Mouse (Mus musculus) lung, adult 2 months (tissue): ENCODE results near the gene Pip4k2b.

Experiments used
- CTCF ChIP-seq: fragments of 200-500 bp; IDR thresholded peaks from 2 replicates; pipeline ENCODE4 v1.5.1; 2011; ENCODE audit warnings: mild to moderate bottlenecking, low read length, control low read depth; ENCODE audit not compliant: insufficient read depth
- POLR2A ChIP-seq: fragments of 200-500 bp; IDR thresholded peaks from 2 replicates; pipeline ENCODE4 v1.6.1; 2011; ENCODE audit warnings: low read depth, mild to moderate bottlenecking, control low read depth, low read length, borderline replicate concordance; ENCODE audit errors: extremely low read depth

GRCm38 (mm10) chr11:97781832-97782563, 37.5 kb upstream of the Pip4k2b start, which contains the start of gene Rpl23:
- TF ChIP-seq POLR2A: peak; percentile 94
- TF ChIP-seq CTCF: no peak
